Mouse (Mus musculus) cerebellum, adult 2 months (tissue): ENCODE measurements around the gene Zic2.

ENCODE experiments used
- CTCF ChIP-seq: fragments of 200-500 bp; IDR thresholded peaks from 2 replicates; pipeline ENCODE4 v1.5.1; 2011; ENCODE audit warnings: low read depth, mild to moderate bottlenecking, control low read depth, low read length, moderate library complexity, borderline replicate concordance; ENCODE audit not compliant: insufficient read depth
- POLR2A ChIP-seq: fragments of 200-500 bp; IDR thresholded peaks from 2 replicates; pipeline ENCODE4 v1.6.1; 2011; ENCODE audit warnings: low read length, control low read depth, borderline replicate concordance; ENCODE audit not compliant: insufficient read depth

GRCm38 (mm10) chr14:122483024-122483385 is 7.8 kb downstream of the Zic2 start:
- TF ChIP-seq CTCF (no peak), POLR2A (no peak)
